Mouse (Mus musculus): Measurements from ENCODE around the gene Rd3. TPM values are rescaled to one million over a fixed set of nuclear protein-coding genes. Genes with fewer than 3 reads are reported as not detected.

The Rd3 gene
- total and polyA plus RNA-seq, 3 experiments = 0.14 to 0.42 (median 0.38) TPM

DNA sequence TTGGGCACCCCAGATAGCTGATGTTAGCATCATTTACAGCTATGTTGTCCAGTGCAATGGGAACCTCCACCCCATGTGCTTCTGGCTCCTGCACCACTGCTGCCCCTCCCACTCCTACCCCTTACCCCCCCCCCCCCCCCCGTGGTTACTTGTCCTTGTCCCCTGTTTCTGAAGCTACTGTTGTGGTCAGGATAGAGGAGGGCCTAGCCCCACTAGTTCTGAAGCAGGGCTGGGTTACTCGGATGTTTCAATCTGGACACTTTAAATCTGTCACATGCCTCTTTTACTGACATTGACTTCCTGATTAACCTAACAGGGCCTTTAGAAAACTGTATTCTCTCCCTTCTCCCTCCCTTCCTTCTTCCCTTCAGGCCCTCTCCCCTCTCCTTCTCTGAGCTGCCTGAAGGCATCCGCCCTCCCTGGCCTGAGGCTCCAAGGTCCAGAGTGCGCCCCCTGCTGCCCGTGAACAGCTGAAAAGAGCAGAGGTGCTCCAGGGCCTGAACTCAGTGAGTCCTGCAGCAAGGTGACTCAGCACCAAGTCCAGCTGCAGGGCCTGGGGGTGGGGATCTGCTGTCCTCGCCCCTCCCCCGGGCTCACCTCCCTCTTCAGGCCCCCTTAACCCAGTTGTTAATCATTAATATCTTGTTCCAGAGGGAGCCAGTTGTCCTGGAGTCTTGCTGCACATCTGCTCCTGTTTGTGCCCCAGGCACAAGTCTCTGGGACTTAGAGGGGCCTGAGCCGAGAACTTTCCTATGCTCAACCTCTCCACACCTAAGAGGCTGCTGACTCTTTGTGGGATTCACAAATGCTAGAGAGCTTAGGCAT lies 13.0 kb upstream of the Rd3 start:
- peak; percentile 83 for DNase-seq

DNA sequence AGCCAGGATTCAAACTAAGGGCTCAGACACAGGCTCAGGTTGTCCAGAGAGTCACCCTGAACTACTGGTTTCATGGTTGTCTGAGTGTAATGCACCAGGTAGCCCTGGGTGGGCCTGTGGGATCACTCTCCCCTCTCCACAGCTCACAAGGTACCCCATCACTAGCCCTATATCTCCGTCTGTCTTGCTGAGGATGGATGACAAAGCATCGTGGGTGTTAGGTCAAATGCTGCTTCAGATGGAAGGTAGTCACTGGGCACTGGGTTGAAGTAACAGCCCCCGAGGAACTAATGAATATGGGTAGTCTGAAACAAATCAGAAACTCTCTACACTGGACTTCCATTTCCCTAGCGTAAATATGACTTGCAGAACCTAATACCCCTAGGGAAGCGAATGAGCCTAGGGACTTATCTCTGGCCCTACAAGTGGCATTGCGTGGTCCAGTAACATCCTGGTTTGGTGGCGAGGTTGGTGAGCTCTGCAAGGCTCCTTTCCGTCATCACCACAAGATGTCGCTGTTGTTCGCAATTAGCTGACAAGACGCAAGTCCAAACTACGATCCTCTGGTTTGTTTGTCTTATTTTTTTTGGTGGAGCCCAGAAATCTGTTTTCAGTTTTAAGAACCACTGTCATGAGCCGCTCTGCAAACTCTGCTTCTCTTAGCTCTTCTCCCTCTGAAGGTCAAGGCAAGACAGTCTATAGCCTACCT lies 12.2 kb upstream of the Rd3 start:
- peak; percentile 65 for DNase-seq

DNA sequence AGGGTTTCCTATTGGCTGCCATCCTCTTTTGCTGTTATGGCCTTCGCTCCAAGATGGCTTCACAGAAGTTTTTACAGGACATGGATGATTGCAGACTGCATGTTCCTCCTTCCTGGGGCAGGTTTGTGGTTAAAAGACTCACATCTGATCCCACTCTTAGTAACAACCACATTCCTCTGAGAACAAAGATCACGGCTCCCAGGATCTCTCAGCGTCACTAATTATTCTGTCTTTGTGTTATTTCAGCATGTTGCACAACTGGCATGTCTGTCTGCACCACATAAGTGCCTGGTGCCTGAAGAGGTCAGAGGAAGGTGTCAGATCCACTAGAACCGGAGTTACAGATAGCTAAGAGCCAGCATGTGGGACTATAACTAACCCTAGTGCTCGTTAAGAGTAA lies 7.2 kb upstream of the Rd3 start:
- DNase-seq = no peak

DNA sequence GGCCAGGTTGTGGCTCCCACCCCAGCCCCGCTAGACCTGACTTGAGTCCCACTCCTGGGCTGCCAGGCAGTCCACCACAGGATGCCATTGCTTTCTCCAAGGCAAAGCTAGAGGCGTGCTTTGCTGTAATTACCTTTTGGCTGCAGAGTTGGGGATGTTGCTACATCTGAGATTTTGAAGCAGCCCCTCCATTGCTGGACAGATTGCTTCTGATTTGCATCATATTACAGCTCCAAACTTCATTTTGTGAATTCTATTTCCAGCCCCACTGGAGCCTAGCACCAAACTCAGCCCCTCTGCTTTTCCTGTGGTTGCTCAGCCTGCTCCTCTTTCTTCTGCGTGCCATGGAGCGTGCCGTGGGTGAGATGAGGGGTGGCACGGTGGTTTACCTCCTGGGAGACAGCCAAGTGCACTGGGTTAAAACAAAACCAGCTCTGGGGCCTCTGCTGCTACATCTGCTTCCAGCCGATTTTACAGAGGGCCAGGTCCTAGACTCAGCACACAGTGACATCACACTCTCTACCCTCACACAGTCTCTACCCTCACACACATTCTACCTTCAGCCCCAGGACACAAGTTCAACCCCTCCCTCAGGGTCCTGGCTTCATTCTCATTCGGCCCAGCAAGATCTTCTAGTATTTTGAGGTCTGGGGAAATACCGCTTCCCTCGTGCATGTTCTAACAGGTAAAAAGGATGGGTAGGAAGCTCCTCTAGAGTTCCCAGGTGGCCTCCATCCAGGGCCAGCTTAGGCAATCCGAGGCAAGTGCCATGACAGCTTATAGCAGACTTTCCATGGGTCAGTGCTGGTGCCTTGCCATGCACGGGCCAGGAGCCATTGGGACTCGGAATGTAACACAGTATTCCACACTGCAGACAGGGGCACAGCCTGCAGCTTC lies 2.4 kb upstream of the Rd3 start:
- DNase-seq = no peak

DNA sequence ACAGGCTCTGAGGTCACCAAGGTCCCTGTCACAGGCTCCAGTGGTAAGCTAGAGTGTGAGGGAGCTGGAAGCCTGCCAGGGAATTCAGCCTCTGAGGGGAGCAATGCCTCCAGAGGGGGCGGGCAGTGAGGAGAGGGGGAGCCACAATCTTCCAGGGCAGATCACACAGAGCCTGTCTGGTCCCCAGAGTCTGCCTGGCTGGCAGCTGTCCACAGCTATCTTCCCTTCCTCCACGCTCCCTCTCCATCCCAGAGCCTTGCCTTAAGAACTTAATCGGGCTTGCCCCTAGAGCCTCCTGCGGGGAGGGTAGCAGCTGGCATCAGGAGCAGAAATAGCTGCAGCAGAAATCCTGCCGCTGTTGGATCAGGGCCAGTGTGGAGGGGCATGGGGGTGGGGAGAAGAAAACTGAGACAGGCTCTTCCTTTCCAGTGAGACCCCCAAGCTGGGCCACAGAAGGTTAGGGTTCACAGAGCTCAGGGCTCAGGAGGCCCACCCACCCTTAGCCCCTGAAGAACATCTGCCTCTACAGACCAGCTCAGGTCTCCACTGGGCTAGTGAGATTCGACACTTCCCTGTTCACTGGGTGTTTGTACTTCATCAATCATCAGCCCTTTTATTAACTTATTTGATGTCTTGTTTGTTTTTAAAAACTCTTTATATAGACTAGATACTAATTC lies 4.4 kb downstream of the Rd3 start:
- DNase-seq = no peak

DNA sequence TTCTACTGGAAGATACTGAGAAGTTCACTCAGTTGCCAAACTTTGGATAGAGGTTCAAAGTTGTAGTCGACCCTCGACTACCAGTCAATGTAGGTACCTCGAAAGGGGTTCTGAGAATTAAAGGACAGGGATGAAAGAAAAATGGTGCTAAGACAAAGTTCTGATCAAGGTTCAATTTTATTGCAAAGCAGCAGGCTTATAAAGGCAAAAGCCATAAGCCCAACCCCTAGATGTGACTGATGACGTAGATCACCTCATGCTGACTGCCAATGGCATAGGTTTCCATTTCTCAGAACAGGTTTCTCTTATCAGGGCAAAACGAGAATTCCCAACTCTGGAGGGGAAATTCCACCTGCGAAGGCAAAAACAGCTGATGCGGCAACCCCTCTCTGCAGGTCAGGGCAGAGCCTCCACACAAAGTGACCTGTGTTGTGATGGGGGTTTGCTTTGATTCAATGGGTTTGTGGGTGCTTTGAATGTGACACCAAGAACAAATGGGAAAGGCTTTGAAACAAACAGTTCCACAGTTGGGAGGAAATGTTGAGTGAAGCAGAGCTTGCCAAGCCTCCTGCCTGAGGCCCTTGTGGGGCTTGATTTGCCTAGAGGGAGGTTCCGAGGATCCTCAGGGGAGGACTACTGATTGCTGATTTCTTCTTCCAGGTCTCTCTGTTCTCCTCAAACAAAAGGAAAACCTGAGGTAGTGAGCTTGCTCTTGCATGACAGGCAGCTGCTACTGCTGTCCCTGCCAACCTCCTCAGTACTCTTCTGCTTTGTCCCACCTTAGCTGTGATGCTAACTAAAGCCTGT lies 9.7 kb downstream of the Rd3 start:
- DNase-seq = no peak

DNA sequence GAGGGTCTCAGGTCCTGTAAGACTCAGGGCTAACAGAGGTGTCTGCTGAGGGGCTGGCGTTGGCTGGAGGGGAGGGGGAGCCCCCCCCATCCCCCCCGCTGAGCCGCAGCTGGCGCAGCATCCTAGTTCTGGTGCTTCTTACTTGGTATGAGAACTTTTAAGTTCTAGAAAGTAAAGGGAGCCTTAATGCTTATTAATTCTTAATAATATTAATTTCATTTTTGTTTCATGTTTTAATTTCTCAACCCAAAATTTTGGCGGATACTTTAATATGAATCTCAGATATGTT lies 10.3 kb downstream of the Rd3 start:
- no peak for DNase-seq

DNA sequence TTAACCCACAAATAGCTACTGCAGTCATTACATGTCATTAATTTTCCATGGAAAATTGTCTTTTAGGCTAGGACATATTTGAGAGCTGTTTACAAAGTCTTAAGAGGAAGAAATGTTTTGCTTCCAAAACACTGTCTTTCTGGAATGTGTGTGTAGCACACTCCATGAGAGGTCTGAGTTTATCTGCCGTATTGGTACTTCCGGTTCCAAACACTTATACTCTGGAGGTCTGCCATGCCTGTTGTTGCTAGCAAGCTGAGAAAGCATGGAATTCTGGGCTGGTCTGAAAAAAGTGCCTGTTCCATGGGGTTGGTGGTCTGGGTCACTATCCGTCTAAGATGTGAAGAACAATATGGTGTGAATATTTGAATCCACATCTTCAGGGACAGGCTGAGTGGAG lies 11.5 kb downstream of the Rd3 start:
- DNase-seq = no peak

DNA sequence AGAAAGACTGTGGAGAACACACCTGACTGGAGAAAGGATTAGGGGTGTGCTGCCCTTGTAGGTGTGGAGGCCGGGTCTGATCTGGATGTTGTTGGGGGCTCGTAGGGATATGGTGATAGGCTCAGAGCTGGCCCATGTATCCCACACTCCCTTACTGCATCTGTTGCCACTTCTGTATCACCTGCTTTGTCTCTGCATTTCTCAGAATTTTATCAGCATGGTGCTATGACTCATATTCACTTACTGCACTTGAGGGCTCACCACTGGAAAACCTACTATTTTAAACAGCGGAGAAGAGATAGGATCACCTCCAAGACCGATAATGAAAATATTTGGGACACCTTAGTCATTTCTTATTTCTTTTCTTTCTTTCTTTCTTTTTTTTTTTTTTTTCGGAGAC lies 11.9 kb downstream of the Rd3 start:
- DNase-seq = no peak

DNA sequence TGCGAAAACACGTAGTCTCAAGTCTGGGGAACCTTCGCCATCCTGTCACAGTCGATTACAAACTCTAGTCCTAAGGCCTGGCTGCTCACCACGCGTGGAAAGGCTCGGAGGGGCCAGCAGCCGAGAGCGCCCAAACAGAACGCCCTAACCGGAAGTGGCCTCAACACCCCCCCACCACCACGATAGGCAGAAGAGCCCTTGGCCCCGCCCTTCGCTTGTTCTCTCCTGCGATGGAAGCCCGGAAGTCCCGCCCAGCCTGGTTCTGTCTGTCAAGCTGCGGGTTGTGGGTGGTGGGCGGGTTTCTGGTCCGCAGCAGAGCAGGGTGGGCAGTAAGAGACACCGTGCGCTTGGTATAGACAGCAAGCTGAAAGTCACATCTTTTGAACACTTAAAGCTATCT lies 12.8 kb downstream of the Rd3 start:
- DNase-seq = peak; percentile 96

DNA sequence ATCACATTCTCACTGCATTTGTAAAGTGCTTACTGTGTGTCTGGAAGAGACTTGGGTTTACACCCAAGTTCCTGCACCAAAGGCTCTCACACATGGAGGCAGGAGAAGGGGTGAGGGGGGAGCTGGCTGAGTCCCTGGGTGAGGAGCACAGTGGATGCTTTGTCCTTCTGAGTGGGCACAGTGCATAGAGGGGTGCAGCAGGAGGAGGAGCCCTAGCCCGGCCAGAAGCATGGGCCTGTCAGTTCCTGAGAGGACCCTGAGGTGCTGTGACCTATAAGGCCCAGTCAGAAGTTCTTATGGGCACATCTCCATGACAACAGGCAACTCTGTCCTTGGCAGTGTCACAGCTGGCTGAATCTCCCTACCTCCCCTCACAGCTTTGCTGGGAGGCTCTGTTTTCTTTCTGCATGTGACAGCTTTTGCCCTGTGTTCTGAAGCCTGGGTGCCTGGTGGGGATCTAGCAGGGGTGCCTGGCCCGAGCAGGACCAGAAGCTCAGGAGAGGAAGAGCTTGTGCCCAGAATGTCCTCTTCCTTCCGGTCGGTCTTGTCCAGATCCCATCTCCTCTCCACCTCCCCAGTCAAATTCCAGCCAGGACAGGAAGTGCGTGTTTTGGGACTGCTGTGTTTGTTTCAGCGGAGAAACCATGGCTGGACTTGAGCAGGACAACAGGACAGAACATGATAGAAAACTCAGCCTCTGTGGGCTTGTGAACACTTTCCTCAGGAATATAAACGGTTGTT lies 15.0 kb downstream of the Rd3 start:
- peak; percentile 32 for DNase-seq

DNA sequence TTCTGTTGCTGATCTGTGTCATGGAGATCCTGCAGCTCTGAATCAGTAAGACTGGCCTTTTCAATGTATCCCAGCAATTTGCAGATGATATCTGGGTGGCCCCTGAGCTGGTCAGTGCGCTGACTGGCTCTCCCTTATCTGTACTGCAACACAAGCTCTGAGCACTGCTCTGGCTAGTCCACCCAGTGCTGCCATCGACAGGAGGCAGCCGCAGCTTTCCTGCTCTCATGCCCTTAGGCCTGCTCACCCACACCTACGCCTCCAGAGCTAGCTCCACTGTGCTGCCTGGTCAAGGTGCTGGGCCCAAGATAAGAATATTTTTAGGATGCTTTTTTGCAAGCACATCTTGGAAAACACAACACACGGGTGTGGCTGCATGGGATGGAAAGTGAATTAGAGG lies 17.3 kb downstream of the Rd3 start:
- DNase-seq = no peak

DNA sequence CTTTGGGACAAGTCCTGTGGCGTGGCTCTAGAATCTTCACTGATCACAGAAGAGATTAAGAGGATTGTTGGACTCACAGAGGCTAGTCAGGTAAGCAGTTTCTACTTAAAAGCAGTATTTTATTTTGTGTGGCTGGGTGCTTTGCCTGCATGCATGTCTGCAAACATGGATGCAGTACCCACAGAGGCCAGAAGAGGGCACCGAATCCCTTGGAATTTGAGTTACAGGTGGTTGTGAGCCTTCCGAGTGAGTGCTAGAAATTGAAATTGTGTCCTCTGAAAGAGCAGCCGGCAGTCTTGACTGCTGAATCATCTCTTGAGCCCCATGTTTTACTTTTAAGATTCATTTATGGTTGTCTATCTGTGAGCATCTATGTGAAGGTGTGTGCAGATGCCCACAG lies 18.3 kb downstream of the Rd3 start:
- peak; percentile 33 for DNase-seq

DNA sequence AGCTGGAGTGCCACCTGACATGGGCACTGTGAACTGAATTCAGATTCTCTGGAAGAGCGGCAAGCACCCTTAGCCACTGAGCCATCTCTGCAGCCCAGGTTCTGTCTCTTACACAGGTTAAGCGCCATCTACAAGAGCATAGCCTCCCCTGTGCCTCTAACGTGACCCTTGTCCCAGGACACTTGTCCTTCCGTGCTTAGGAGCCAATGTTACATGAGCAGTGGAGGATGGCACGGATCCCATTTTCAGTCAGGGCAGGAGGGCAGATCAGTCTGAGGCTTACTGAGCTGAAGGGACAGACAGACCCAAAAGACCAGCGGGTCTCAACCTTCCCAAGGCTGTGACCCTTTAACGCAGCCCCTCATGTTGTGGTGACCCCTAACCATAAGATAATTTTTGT lies 18.7 kb downstream of the Rd3 start:
- DNase-seq = no peak

DNA sequence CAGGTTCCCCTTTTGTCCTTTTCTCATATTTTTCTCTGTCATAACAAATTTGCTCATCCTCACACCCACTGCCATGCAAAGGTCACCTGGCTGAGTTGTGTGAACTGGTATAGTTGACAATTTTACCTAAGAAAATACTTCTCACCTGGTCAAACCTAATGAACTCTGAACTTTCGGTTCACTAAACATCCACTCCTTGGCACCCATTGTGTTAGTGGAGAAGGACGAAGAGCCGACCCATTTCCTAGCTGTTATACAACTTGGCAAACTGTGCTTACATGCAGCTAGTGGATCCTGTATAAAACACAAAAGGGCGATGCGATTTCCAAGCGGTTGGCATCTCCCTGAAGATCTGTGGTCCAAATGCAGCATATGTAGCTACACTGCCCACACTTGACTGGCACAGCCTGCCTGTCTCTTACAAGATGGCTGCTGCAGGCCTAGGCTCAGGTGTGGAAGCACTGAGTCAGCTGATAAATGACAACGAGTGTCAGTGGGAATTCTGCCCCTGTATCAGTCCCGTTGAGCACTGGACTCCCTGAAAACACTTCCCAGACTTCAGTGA lies 19.5 kb downstream of the Rd3 start:
- no peak for DNase-seq

DNA sequence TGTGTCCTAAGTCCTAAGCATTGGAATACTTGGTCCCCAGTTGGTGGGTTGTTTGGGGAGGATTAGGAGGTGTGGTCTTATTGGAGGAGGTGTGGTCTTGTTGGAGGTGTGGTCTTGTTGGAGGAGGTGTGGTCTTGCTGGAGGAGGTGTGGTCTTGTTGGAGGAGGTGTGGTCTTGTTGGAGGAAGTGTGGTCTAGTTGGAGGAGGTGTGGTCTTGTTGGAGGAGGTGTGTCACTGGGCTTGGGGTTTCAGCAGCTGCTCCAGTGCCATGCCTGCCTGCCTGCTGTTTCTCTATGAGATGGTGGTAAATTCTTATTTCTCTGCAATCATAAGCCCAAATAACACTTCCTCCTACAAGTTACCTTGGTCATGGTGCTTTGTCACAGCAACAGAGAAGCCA lies 21.9 kb downstream of the Rd3 start:
- no peak for DNase-seq
